Mouse (Mus musculus) hindbrain, embryonic 14.5 days (tissue): ENCODE results near the gene Rftn1. TPM values are rescaled to one million over a fixed set of nuclear protein-coding genes. Genes with fewer than 3 reads are reported as not detected.

Experiments
- ATAC-seq: fragments of 200-750 bp; cut with Nextera tagmentation; 2 replicates; pipeline ENCODE4 v1.8.0; 2017; ENCODE audit warnings: moderate number of reproducible peaks, mild to moderate bottlenecking, moderate TSS enrichment, moderate library complexity; ENCODE audit not compliant: low FRiP score
- DNase-seq: peaks from one replicate; pipeline ENCODE4 v3.0.0-alpha.2; 2015; ENCODE audit warnings: low spot score
- H3K27ac ChIP-seq: fragments of 300-500 bp; sonication (generic); 2 replicates; pipeline ENCODE4 v1.5.1; 2014; ENCODE audit warnings: mild to moderate bottlenecking, moderate library complexity
- H3K27me3 ChIP-seq: fragments of 300-500 bp; sonication (generic); 2 replicates; pipeline ENCODE4 v1.6.1; 2014; ENCODE audit warnings: mild to moderate bottlenecking, low read length, mixed read lengths; ENCODE audit not compliant: control insufficient read depth, insufficient read depth
- H3K36me3 ChIP-seq: fragments of 300-500 bp; sonication (generic); replicated peaks from 2 replicates; pipeline ENCODE4 v1.6.1; 2014; ENCODE audit not compliant: control insufficient read depth, insufficient read depth
- H3K4me1 ChIP-seq: fragments of 300-500 bp; sonication (generic); replicated peaks from 2 replicates; pipeline ENCODE4 v1.6.1; 2014; ENCODE audit warnings: antibody characterized with exemption, low read length, mixed read lengths; ENCODE audit not compliant: control insufficient read depth, insufficient read depth
- H3K4me2 ChIP-seq: fragments of 300-500 bp; sonication (generic); replicated peaks from 2 replicates; pipeline ENCODE4 v1.6.1; 2014; ENCODE audit warnings: mild to moderate bottlenecking, moderate library complexity
- H3K4me3 ChIP-seq: fragments of 300-500 bp; sonication (generic); replicated peaks from 2 replicates; pipeline ENCODE4 v1.5.1; 2014; ENCODE audit warnings: mild to moderate bottlenecking, low read length
- H3K9ac ChIP-seq: fragments of 300-500 bp; sonication (generic); 2 replicates; pipeline ENCODE4 v1.6.1; 2014
- H3K9me3 ChIP-seq: fragments of 300-500 bp; sonication (generic); 2 replicates; pipeline ENCODE4 v1.6.1; 2016; ENCODE audit warnings: low read length; ENCODE audit not compliant: control insufficient read depth
- WGBS: fragments of 180-500 bp; shearing (Covaris S2); extraction: QIAGEN DNeasy Blood & Tissue Kit; methylation state at CpG from one replicate; pipeline ENCODE4 v1.1.7; 2014; 5-methylcytosine and 5-hydroxymethylcytosine counted together
- polyA plus RNA-seq: library from polyadenylated mRNA; unstranded; fragments of >200 nt; fragmentation: Nextera tagmentation; extraction: Ambion mirVana; gene quantifications from 2 replicates; pipeline ENCODE4 v1.2.1, GENCODE M21; 2014

Rftn1 gene
- polyA plus RNA-seq, 1 experiment from 2014 or later, result 21.0 TPM

GRCm38 (mm10) chr17:50143354-50143753 lies 47.1 kb downstream of the Rftn1 start:
- DNase-seq (no peak), ATAC-seq (no peak)
- Histone ChIP-seq H3K4me1 (no peaks in the 10 kb centered on the region), H3K4me2 (no peak overlapping the region), H3K27me3 (no peaks in the 10 kb centered on the region), H3K4me3 (no peak overlapping the region), H3K27ac (no peak overlapping the region), H3K9me3 (no peaks in the 10 kb centered on the region), H3K36me3 (no peaks in the 10 kb centered on the region), H3K9ac (no peak overlapping the region)
- WGBS, result 88% methylated on average over 10 of the region's 10 CpGs

- ATAC-seq (no peak), DNase-seq (no peak)
- no peaks in the 10 kb centered on the region for H3K9me3 ChIP-seq
- no peak overlapping the region for H3K9ac ChIP-seq
- no peak overlapping the region for H3K4me3 ChIP-seq
- no peak overlapping the region for H3K4me2 ChIP-seq
- H3K4me1 ChIP-seq, result no peaks in the 10 kb centered on the region
- H3K27ac ChIP-seq, result no peak overlapping the region
- H3K36me3 ChIP-seq, result no peaks in the 10 kb centered on the region
- no peaks in the 10 kb centered on the region for H3K27me3 ChIP-seq
- 88% methylated on average over 8 of the region's 8 CpGs for WGBS
Measured at GRCm38 (mm10) chr17:50142553-50142952, 47.9 kb downstream of the Rftn1 start.

DNA sequence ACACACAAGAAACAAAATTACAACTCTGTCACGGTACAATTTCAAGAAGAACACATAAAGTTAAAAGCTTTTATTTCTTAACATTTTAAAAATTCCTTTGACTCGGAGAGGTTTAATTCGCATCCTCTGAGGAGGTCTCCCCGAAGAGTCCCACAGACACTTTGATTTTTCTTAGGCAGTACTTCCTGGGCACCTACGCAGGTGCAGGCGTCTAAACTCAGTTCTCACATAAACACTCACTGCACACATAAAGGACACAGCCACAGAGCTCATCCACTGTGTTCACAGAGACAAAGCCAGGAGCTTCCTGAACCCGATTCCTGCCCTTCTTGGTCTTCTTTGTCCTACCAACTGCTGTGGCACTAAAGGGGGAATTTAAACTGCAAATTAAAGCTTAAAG lies 48.3 kb downstream of the Rftn1 start:
- Histone ChIP-seq H3K9me3 (no peaks in the 10 kb centered on the region), H3K27me3 (no peaks in the 10 kb centered on the region), H3K36me3 (no peaks in the 10 kb centered on the region), H3K27ac (no peak overlapping the region), H3K9ac (no peak overlapping the region), H3K4me1 (no peaks in the 10 kb centered on the region), H3K4me3 (no peak overlapping the region), H3K4me2 (no peak overlapping the region)
- DNase-seq (no peak), ATAC-seq (no peak)
- 89% methylated on average over 7 of the region's 7 CpGs for WGBS

DNA sequence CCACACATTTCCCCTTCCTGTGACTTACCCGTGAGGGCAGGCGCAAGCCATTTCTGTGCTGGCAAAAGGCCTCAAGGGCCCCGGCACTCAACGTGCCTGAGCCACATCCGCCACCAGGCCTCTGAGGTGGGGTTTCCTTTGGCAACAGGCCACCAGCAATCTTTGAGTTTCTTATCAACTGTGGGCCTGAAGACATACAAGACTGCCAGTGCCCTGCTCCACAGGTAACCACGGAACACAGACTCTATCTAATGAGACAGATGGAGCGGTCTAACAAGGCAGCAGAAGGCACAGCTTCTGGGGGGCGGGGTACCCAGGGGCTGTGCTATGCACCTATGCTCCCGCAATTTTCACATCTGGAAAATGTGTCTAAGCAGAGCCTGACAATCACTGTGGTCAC lies 54.4 kb downstream of the Rftn1 start:
- no peaks in the 10 kb centered on the region for H3K4me1 ChIP-seq
- ATAC-seq (peak; percentile 53; the same call in 1 of the 2 replicates), DNase-seq (no peak)
- no peaks in the 10 kb centered on the region for H3K27me3 ChIP-seq
- 78% methylated on average over 9 of the region's 9 CpGs for WGBS
- H3K9ac ChIP-seq, result no peak overlapping the region
- H3K27ac ChIP-seq, result no peak overlapping the region
- H3K36me3 ChIP-seq, result no peaks in the 10 kb centered on the region
- no peaks in the 10 kb centered on the region for H3K9me3 ChIP-seq
- H3K4me3 ChIP-seq, result no peak overlapping the region
- H3K4me2 ChIP-seq, result no peak overlapping the region

DNA sequence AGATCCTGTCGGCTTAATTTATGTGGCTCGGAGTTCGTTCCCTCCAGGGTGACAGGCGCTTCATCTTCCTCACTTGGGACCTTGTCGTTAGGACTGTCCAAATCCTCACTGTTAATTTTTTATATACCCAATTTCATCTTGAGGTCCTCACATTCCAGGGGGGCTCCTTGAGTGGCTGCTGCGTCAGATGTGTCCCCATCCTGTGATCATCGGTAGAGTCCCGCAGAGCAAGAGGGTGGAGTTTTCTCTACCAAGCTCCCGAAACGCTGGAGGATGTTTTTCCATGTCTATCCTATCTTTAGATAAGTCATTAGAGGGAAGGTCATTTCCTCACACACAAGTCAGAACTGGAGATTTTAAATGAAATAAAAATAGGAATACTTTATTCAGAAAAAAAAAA lies 55.0 kb downstream of the Rftn1 start:
- H3K9me3 ChIP-seq, result no peaks in the 10 kb centered on the region
- DNase-seq (no peak), ATAC-seq (no peak)
- no peak overlapping the region for H3K4me2 ChIP-seq
- no peak overlapping the region for H3K27ac ChIP-seq
- WGBS, result 81% methylated on average over 10 of the region's 10 CpGs
- H3K9ac ChIP-seq, result no peak overlapping the region
- no peaks in the 10 kb centered on the region for H3K36me3 ChIP-seq
- H3K4me3 ChIP-seq, result no peak overlapping the region
- no peaks in the 10 kb centered on the region for H3K4me1 ChIP-seq
- no peaks in the 10 kb centered on the region for H3K27me3 ChIP-seq

DNA sequence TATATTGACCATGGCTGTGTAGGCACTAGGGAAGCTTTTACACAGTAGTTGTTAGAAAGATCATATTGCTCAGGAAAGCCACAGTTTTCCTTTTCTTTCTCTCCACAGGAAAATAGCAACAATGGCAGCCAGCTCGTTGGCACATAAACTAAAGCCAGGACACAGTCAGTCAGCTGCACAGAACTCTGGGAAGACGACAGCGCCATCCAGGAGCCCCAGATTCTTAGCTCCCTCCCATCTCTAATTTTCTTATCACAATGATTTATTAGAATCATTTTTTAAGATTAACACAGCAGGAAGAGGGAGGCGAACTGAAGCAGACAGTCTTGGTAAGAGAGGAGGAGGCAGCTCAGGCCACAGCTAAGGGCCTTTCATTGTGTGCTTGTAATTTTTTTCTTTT lies 58.8 kb downstream of the Rftn1 start:
- no peak for DNase-seq
- no peaks in the 10 kb centered on the region for H3K27me3 ChIP-seq
- no peak for ATAC-seq
- no peak overlapping the region for H3K9ac ChIP-seq
- H3K4me2 ChIP-seq, result no peak overlapping the region
- 65% methylated on average over 4 of the region's 4 CpGs for WGBS
- no peak overlapping the region for H3K27ac ChIP-seq
- no peaks in the 10 kb centered on the region for H3K36me3 ChIP-seq
- H3K4me3 ChIP-seq, result no peak overlapping the region
- no peaks in the 10 kb centered on the region for H3K9me3 ChIP-seq
- H3K4me1 ChIP-seq, result no peaks in the 10 kb centered on the region

GRCm38 (mm10) chr17:50130421-50130820 lies 60.1 kb downstream of the Rftn1 start:
- DNase-seq (no peak), ATAC-seq (no peak)
- H3K27me3 ChIP-seq, result no peaks in the 10 kb centered on the region
- H3K4me2 ChIP-seq, result no peak overlapping the region
- no peaks in the 10 kb centered on the region for H3K9me3 ChIP-seq
- H3K4me1 ChIP-seq, result no peaks in the 10 kb centered on the region
- H3K4me3 ChIP-seq, result no peak overlapping the region
- H3K36me3 ChIP-seq, result no peaks in the 10 kb centered on the region
- 79% methylated on average over 4 of the region's 4 CpGs for WGBS
- no peak overlapping the region for H3K9ac ChIP-seq
- H3K27ac ChIP-seq, result no peak overlapping the region

DNA sequence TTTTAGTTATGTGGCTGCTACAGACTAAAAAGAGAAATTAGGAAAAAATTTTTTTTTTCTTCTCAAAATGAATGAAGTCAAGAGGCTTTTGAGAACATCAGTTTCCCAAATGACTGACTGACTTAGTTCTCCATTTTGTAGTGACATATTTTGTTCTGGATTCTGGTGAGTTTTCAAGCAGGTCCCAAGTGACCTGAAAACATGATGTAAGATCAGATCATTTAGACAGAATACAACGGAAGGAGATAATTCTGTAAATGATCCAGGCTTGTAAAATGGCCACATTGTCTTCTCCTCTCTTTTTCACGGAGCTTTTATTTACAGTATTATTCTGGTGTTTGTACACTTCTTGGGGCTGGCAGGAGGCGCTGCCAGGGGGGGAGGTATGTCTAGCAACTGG lies 62.1 kb downstream of the Rftn1 start:
- H3K27ac ChIP-seq, result no peak overlapping the region

GRCm38 (mm10) chr17:50127045-50127813 lies 63.2 kb downstream of the Rftn1 start:
- no peaks in the 10 kb centered on the region for H3K9me3 ChIP-seq
- no peak overlapping the region for H3K27ac ChIP-seq
- ATAC-seq, result no peak
- DNase-seq, result no peak
- H3K4me2 ChIP-seq, result no peak overlapping the region
- no peaks in the 10 kb centered on the region; the same call in 1 of the 2 replicates for H3K4me1 ChIP-seq
- H3K36me3 ChIP-seq, result no peaks in the 10 kb centered on the region
- no peaks in the 10 kb centered on the region for H3K27me3 ChIP-seq
- H3K9ac ChIP-seq, result no peak overlapping the region
- 71% methylated on average over 9 of the region's 9 CpGs for WGBS
- H3K4me3 ChIP-seq, result no peak overlapping the region

More for the DNA sequence above, 62.1 kb downstream of the Rftn1 start:
- H3K36me3 ChIP-seq, result no peaks in the 10 kb centered on the region
- no peak for DNase-seq
- no peak for ATAC-seq
- no peak overlapping the region for H3K4me2 ChIP-seq
- no peaks in the 10 kb centered on the region for H3K27me3 ChIP-seq
- no peak overlapping the region for H3K9ac ChIP-seq
- H3K9me3 ChIP-seq, result no peaks in the 10 kb centered on the region
- no peak overlapping the region for H3K4me3 ChIP-seq
- 71% methylated on average over 3 of the region's 3 CpGs for WGBS
- no peaks in the 10 kb centered on the region; the same call in 1 of the 2 replicates for H3K4me1 ChIP-seq

DNA sequence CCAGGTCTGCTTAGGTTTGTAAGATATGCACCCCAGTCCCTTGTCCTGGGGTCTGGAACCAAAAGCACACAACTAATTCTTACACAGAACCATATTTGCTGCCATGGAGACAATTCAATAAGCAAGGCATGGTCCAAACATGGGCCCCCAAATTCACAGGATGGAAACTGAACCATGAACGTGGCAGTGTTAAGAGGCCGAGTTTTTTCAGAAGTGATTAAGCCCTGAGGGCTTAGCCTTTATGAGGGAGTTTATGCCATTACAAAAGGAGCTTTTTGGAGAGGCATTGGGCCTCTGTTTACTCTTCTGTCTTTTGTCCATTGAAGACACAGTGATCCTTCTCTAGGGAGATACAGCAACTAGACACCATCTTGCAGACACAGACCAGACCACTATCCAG lies 63.9 kb downstream of the Rftn1 start:
- Histone ChIP-seq H3K4me2 (no peak overlapping the region), H3K4me1 (no peaks in the 10 kb centered on the region; the same call in 1 of the 2 replicates), H3K27ac (no peak overlapping the region), H3K4me3 (no peak overlapping the region), H3K9me3 (no peaks in the 10 kb centered on the region), H3K36me3 (no peaks in the 10 kb centered on the region), H3K9ac (no peak overlapping the region), H3K27me3 (no peaks in the 10 kb centered on the region)
- 33% methylated on average over 2 of the region's 2 CpGs for WGBS
- DNase-seq, result no peak
- no peak for ATAC-seq
